Mouse (Mus musculus): ENCODE data around the gene Afap1.

Gene Afap1

DNA sequence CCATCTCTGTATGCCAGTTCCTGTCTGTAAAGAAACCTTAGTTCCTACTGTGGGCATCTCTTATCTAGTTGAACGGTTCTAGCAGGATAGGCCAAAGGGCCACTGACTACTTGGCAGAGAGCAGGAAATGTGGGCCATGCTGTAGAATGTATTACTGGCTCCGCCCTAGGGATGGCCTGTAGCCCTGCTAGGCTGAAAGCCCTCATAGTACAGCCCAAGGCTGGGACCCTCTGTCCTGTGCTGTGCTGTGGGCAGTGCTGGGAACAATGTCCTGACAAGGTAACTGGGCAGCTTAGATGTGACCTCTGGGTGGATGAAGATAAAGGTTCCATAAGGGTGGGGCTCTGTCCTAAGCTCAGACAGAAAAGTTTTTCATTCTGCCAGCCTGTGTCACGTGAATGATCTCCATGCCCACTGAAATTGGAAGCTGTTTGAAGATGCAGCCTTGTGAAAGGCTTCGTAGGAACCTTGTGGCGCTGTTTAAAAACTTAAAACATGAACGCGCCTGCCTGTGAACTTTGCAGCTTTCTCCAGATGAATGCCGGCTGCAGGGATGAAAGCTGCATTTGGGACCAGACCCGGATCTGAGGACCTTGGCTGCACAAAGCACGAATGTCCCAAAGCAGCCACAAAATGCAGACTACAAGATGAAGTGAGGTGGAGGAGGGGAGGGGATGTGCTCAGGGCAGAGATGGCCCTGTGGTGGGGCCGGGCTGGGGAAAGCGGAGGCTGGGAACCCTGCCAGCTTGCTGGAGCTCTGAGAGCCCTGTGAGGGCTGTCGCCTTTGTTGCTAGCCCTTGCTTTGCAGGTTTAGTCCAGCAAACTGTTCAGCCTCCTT, 147.5 kb downstream of the Afap1 start:
- DNase-seq (ENCODE audit: extremely low spot score), result no peak

DNA sequence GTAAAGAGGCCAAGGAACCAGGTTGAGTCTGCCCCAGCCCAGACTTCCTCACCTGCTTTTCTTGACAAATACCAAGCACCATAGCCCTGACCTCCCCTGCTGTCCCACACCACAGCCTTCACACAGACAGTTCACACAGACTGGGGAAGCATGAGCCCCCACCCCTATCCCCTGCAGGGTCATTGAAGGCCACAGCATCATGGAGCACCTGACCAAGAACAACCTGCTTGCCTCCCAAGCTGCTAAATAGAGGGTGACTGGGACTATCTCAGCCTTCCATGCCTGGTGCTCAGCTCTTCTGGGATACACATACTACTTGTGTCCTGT, 148.1 kb downstream of the Afap1 start:
- DNase-seq (ENCODE audit: extremely low spot score), result no peak

DNA sequence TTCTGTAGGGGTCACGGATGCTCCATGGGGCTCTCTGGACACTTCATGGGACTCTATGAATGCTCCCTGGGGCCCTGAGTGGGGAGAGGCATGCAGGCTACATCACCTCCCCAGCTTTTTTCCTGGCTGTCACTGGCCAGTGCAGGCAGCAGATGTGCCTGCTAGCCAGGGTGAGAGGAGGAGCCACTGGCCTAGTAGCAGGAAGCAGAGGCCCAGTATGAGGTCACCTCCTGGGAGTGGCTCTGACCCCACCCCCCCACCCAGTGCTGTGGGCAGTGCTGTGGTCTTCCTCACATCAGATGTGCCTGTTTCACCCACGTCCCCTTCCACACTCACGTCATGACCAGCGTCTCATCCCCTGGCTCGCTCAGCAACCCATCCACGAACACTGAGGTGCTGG, 148.6 kb downstream of the Afap1 start:
- no peak for DNase-seq (ENCODE audit: extremely low spot score)

DNA sequence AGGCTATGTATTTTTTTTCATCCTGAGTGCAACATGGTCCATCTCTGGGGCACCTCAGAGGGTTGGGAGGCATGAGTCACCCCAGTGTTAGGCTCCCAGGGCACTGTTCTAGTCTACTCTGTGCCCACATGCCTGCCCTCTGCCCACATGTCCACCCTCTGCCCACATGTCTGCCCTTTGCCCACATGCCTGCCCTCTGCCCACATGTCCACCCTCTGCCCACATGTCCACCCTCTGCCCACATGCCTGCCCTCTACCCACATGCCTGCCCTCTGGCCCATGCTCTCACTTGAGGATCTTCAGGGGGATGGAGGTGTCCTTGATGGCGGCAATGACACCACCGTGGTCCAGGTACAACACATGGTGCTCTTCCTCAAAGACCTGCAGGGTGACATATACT, 150.0 kb downstream of the Afap1 start:
- DNase-seq (ENCODE audit: extremely low spot score), result no peak
